Mouse (Mus musculus) hindbrain, embryonic 14.5 days (tissue): ENCODE results near the gene Abhd4. TPM values are rescaled to one million over a fixed set of nuclear protein-coding genes. Genes with fewer than 3 reads are reported as not detected.

Experiments
- ATAC-seq: fragments of 200-750 bp; cut with Nextera tagmentation; 2 replicates; pipeline ENCODE4 v1.8.0; 2017; ENCODE audit warnings: moderate number of reproducible peaks, mild to moderate bottlenecking, moderate TSS enrichment, moderate library complexity; ENCODE audit not compliant: low FRiP score
- DNase-seq: peaks from one replicate; pipeline ENCODE4 v3.0.0-alpha.2; 2015; ENCODE audit warnings: low spot score
- H3K27ac ChIP-seq: fragments of 300-500 bp; sonication (generic); 2 replicates; pipeline ENCODE4 v1.5.1; 2014; ENCODE audit warnings: mild to moderate bottlenecking, moderate library complexity
- H3K27me3 ChIP-seq: fragments of 300-500 bp; sonication (generic); 2 replicates; pipeline ENCODE4 v1.6.1; 2014; ENCODE audit warnings: mild to moderate bottlenecking, low read length, mixed read lengths; ENCODE audit not compliant: control insufficient read depth, insufficient read depth
- H3K36me3 ChIP-seq: fragments of 300-500 bp; sonication (generic); replicated peaks from 2 replicates; pipeline ENCODE4 v1.6.1; 2014; ENCODE audit not compliant: control insufficient read depth, insufficient read depth
- H3K4me1 ChIP-seq: fragments of 300-500 bp; sonication (generic); replicated peaks from 2 replicates; pipeline ENCODE4 v1.6.1; 2014; ENCODE audit warnings: antibody characterized with exemption, low read length, mixed read lengths; ENCODE audit not compliant: control insufficient read depth, insufficient read depth
- H3K4me2 ChIP-seq: fragments of 300-500 bp; sonication (generic); replicated peaks from 2 replicates; pipeline ENCODE4 v1.6.1; 2014; ENCODE audit warnings: mild to moderate bottlenecking, moderate library complexity
- H3K4me3 ChIP-seq: fragments of 300-500 bp; sonication (generic); replicated peaks from 2 replicates; pipeline ENCODE4 v1.5.1; 2014; ENCODE audit warnings: mild to moderate bottlenecking, low read length
- H3K9ac ChIP-seq: fragments of 300-500 bp; sonication (generic); 2 replicates; pipeline ENCODE4 v1.6.1; 2014
- H3K9me3 ChIP-seq: fragments of 300-500 bp; sonication (generic); 2 replicates; pipeline ENCODE4 v1.6.1; 2016; ENCODE audit warnings: low read length; ENCODE audit not compliant: control insufficient read depth
- whole genome bisulfite sequencing: fragments of 180-500 bp; shearing (Covaris S2); extraction: QIAGEN DNeasy Blood & Tissue Kit; methylation state at CpG from one replicate; pipeline ENCODE4 v1.1.7; 2014; 5-methylcytosine and 5-hydroxymethylcytosine counted together
- polyA plus RNA-seq: library from polyadenylated mRNA; unstranded; fragments of >200 nt; fragmentation: Nextera tagmentation; extraction: Ambion mirVana; gene quantifications from 2 replicates; pipeline ENCODE4 v1.2.1, GENCODE M21; 2014

The Abhd4 gene
- polyA plus RNA-seq, 1 experiment from 2014 or later: 64.5 TPM

GRCm38 (mm10) chr14:54210401-54210800, 43.6 kb upstream of the Abhd4 start:
- no peak overlapping the region for H3K4me3 ChIP-seq
- DNase-seq: no peak
- no peak for ATAC-seq
- no peak overlapping the region for H3K27ac ChIP-seq
- no peaks in the 10 kb centered on the region for H3K36me3 ChIP-seq
- H3K9ac ChIP-seq: no peak overlapping the region
- no peaks in the 10 kb centered on the region for H3K9me3 ChIP-seq
- H3K4me2 ChIP-seq: no peak overlapping the region
- H3K27me3 ChIP-seq: no peaks in the 10 kb centered on the region
- no peaks in the 10 kb centered on the region for H3K4me1 ChIP-seq
- WGBS: 95% methylated on average over 2 of the region's 2 CpGs

- Histone ChIP-seq H3K27me3 (no peaks in the 10 kb centered on the region), H3K4me3 (no peak overlapping the region), H3K4me1 (no peaks in the 10 kb centered on the region), H3K27ac (no peak overlapping the region), H3K36me3 (no peaks in the 10 kb centered on the region), H3K9me3 (no peaks in the 10 kb centered on the region), H3K9ac (no peak overlapping the region), H3K4me2 (no peak overlapping the region)
- 90% methylated on average over 8 of the region's 8 CpGs for WGBS
- DNase-seq (no peak), ATAC-seq (no peak)
Measured at GRCm38 (mm10) chr14:54211199-54211598, 42.8 kb upstream of the Abhd4 start.

GRCm38 (mm10) chr14:54211755-54212154, 42.2 kb upstream of the Abhd4 start:
- no peak for DNase-seq
- no peak overlapping the region for H3K4me2 ChIP-seq
- H3K4me1 ChIP-seq: no peaks in the 10 kb centered on the region
- 90% methylated on average over 5 of the region's 5 CpGs for WGBS
- H3K36me3 ChIP-seq: no peaks in the 10 kb centered on the region
- no peaks in the 10 kb centered on the region for H3K9me3 ChIP-seq
- no peak overlapping the region for H3K4me3 ChIP-seq
- H3K27me3 ChIP-seq: no peaks in the 10 kb centered on the region
- no peak overlapping the region for H3K27ac ChIP-seq
- no peak for ATAC-seq
- H3K9ac ChIP-seq: no peak overlapping the region

- Histone ChIP-seq H3K4me3 (no peak overlapping the region), H3K36me3 (no peaks in the 10 kb centered on the region), H3K4me1 (no peaks in the 10 kb centered on the region), H3K27me3 (no peaks in the 10 kb centered on the region), H3K4me2 (no peak overlapping the region), H3K9me3 (no peaks in the 10 kb centered on the region), H3K9ac (no peak overlapping the region), H3K27ac (no peak overlapping the region)
- 91% methylated on average over 2 of the region's 2 CpGs for WGBS
- DNase-seq (no peak), ATAC-seq (no peak)
Measured at GRCm38 (mm10) chr14:54213734-54214133, 40.3 kb upstream of the Abhd4 start.

- Histone ChIP-seq H3K9me3 (no peaks in the 10 kb centered on the region), H3K27me3 (no peaks in the 10 kb centered on the region), H3K36me3 (no peaks in the 10 kb centered on the region), H3K4me1 (no peaks in the 10 kb centered on the region), H3K27ac (no peak overlapping the region), H3K4me3 (no peak overlapping the region), H3K9ac (no peak overlapping the region), H3K4me2 (no peak overlapping the region)
- no peak for ATAC-seq
- no peak for DNase-seq
- 43% methylated on average over 2 of the region's 2 CpGs for WGBS
Measured at GRCm38 (mm10) chr14:54214477-54214876, 39.5 kb upstream of the Abhd4 start.

GRCm38 (mm10) chr14:54214901-54215300, 39.1 kb upstream of the Abhd4 start:
- Histone ChIP-seq H3K27me3 (no peaks in the 10 kb centered on the region), H3K9me3 (no peaks in the 10 kb centered on the region), H3K9ac (no peak overlapping the region), H3K4me1 (no peaks in the 10 kb centered on the region), H3K36me3 (no peaks in the 10 kb centered on the region), H3K4me3 (no peak overlapping the region), H3K27ac (no peak overlapping the region), H3K4me2 (no peak overlapping the region)
- DNase-seq: no peak
- no peak for ATAC-seq
- WGBS: 77% methylated on average over 10 of the region's 10 CpGs

- H3K36me3 ChIP-seq: no peaks in the 10 kb centered on the region
- no peaks in the 10 kb centered on the region for H3K27me3 ChIP-seq
- no peak overlapping the region for H3K4me3 ChIP-seq
- H3K9ac ChIP-seq: no peak overlapping the region
- H3K4me1 ChIP-seq: no peaks in the 10 kb centered on the region
- no peak overlapping the region for H3K4me2 ChIP-seq
- no peaks in the 10 kb centered on the region for H3K9me3 ChIP-seq
- ATAC-seq: no peak
- 93% methylated on average over 7 of the region's 7 CpGs for WGBS
- DNase-seq: no peak
- H3K27ac ChIP-seq: no peak overlapping the region
Measured at GRCm38 (mm10) chr14:54216126-54216525, 37.9 kb upstream of the Abhd4 start.

GRCm38 (mm10) chr14:54218233-54218632, 35.8 kb upstream of the Abhd4 start:
- no peak overlapping the region for H3K27ac ChIP-seq
- no peaks in the 10 kb centered on the region for H3K4me1 ChIP-seq
- no peaks in the 10 kb centered on the region for H3K36me3 ChIP-seq
- H3K9me3 ChIP-seq: no peaks in the 10 kb centered on the region
- 82% methylated on average over 1 of the region's 1 CpGs for WGBS
- H3K27me3 ChIP-seq: no peaks in the 10 kb centered on the region
- no peak overlapping the region for H3K4me2 ChIP-seq
- DNase-seq (no peak), ATAC-seq (no peak)
- H3K4me3 ChIP-seq: no peak overlapping the region
- H3K9ac ChIP-seq: no peak overlapping the region

GRCm38 (mm10) chr14:54218721-54219120, 35.3 kb upstream of the Abhd4 start:
- no peak overlapping the region for H3K4me3 ChIP-seq
- no peaks in the 10 kb centered on the region for H3K36me3 ChIP-seq
- no peak overlapping the region for H3K4me2 ChIP-seq
- no peak for DNase-seq
- no peaks in the 10 kb centered on the region for H3K27me3 ChIP-seq
- no peak overlapping the region for H3K9ac ChIP-seq
- no peaks in the 10 kb centered on the region for H3K9me3 ChIP-seq
- 69% methylated on average over 9 of the region's 9 CpGs for WGBS
- no peaks in the 10 kb centered on the region for H3K4me1 ChIP-seq
- H3K27ac ChIP-seq: no peak overlapping the region
- 0 out of 2 replicates have a peak, but pooled peaks have one; percentile 29 for ATAC-seq

- no peaks in the 10 kb centered on the region for H3K9me3 ChIP-seq
- no peak overlapping the region for H3K9ac ChIP-seq
- H3K4me3 ChIP-seq: no peak overlapping the region
- no peaks in the 10 kb centered on the region for H3K27me3 ChIP-seq
- no peak overlapping the region for H3K4me2 ChIP-seq
- no peaks in the 10 kb centered on the region for H3K4me1 ChIP-seq
- DNase-seq (no peak), ATAC-seq (no peak)
- WGBS: 66% methylated on average over 8 of the region's 8 CpGs
- no peaks in the 10 kb centered on the region for H3K36me3 ChIP-seq
- no peak overlapping the region for H3K27ac ChIP-seq
Measured at GRCm38 (mm10) chr14:54219256-54219655, 34.7 kb upstream of the Abhd4 start.
